21 mouse cellular contexts compared by ENCODE assay signal in the genomic region with DNA sequence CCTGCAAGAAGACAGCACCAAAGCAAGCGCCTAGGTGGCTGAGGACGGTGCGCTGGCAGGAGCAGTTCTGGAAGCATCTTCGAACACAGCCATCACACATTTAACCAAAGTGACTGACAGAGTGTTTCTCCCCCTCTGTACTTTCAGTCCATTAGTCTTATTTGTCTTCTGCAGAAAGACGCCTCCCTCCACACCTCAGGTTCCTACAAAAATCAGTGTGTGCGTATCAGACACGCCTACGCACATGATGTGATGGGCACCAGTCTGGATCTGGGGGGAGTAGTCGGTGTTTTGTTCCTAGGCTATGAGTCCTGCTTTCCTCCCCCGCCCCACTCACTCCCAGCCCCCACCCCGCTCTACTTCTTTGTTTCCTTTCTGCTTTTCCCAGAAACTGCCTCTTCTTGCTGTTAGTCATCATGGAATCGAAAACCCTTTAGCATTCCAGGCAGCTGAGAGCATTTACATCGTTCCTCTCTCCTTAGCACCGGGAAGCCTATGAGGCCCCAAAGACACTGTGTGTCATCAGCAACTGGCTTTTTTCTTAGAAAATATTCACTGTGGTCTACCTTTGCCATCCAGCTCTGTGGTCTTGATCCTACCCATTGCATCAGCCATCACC.
DNase-seq lines count a peak whose midpoint lies in the region; ATAC-seq and TF ChIP-seq lines count a peak whose summit lies in the region.
"Had no signal": no experiment of that assay in that cellular context is flagged by ENCODE, and none has a peak within 500 bp of the region (broad histone marks: within the 10 kb centered on the region; RNA-seq: fewer than 3 reads in every experiment).

No protein-coding gene starts in this region.

- no peak for ATAC-seq in midbrain, embryonic 13.5 days
- ATAC-seq in midbrain, embryonic 11.5 days (ENCODE audit: low FRiP score): no peak
- ATAC-seq: forebrain, embryonic 13.5 days; intestine, embryonic 15.5 days had no signal

- H3K9ac ChIP-seq in midbrain, embryonic 13.5 days (replicated peaks): no peak overlapping the region
- H3K9ac ChIP-seq in midbrain, embryonic 11.5 days (ENCODE audit: low read length): no peak overlapping the region
- H3K9ac ChIP-seq: embryonic facial prominence, embryonic 13.5 days; forebrain, embryonic 13.5 days; heart, embryonic 12.5 days; intestine, embryonic 15.5 days; limb, embryonic 12.5 days; liver, embryonic 15.5 days had no signal

- 81% methylated on average over 14 of the region's 14 CpGs for WGBS in midbrain, embryonic 13.5 days
- WGBS in midbrain, embryonic 11.5 days: 91% methylated on average over 14 of the region's 14 CpGs
- WGBS in olfactory bulb, adult 2 months: 42% methylated on average over 14 of the region's 14 CpGs

- no peak for TF ChIP-seq CTCF in embryonic fibroblast, embryonic 13.5 days (IDR thresholded peaks at IDR 0.05; ENCODE audit: borderline replicate concordance, insufficient read depth, low read length)
- no peak for TF ChIP-seq CTCF in olfactory bulb, adult 2 months (IDR thresholded peaks at IDR 0.05; ENCODE audit: insufficient read depth, low read depth, low read length)

- no peaks in the 10 kb centered on the region for H3K27me3 ChIP-seq in midbrain, embryonic 13.5 days
- no peaks in the 10 kb centered on the region for H3K27me3 ChIP-seq in midbrain, embryonic 11.5 days (ENCODE audit: control insufficient read depth, insufficient read depth, low read length)
- H3K27me3 ChIP-seq: embryonic facial prominence, embryonic 13.5 days; forebrain, embryonic 13.5 days; heart, embryonic 12.5 days; intestine, embryonic 15.5 days; limb, embryonic 12.5 days; liver, embryonic 15.5 days had no signal

- H3K36me3 ChIP-seq in midbrain, embryonic 13.5 days: no peaks in the 10 kb centered on the region
- H3K36me3 ChIP-seq in midbrain, embryonic 11.5 days (ENCODE audit: control insufficient read depth, insufficient read depth, low read length): no peaks in the 10 kb centered on the region
- H3K36me3 ChIP-seq: embryonic facial prominence, embryonic 13.5 days; heart, embryonic 12.5 days; intestine, embryonic 15.5 days; limb, embryonic 12.5 days; liver, embryonic 15.5 days had no signal

- no peak overlapping the region for H3K4me3 ChIP-seq in midbrain, embryonic 13.5 days (replicated peaks)
- H3K4me3 ChIP-seq in midbrain, embryonic 11.5 days (ENCODE audit: low read depth, low read length): no peak overlapping the region
- H3K4me3 ChIP-seq in embryonic fibroblast, embryonic 13.5 days (ENCODE audit: insufficient read depth, low read length): no peak overlapping the region
- no peak overlapping the region for H3K4me3 ChIP-seq in olfactory bulb, adult 2 months (ENCODE audit: insufficient read depth, low read depth, low read length)
- H3K4me3 ChIP-seq: embryonic facial prominence, embryonic 13.5 days; forebrain, embryonic 13.5 days; heart, embryonic 12.5 days; intestine, embryonic 15.5 days; limb, embryonic 12.5 days; liver, embryonic 15.5 days had no signal

- TF ChIP-seq POLR2A in embryonic fibroblast, embryonic 13.5 days (IDR thresholded peaks at IDR 0.05; ENCODE audit: low read depth, low read length): no peak
- no peak for TF ChIP-seq POLR2A in olfactory bulb, adult 2 months (IDR thresholded peaks at IDR 0.05; ENCODE audit: insufficient read depth, low read depth, low read length)

- peaks cover 17% of the 10 kb centered on the region for H3K4me1 ChIP-seq in midbrain, embryonic 13.5 days (replicated peaks)
- H3K4me1 ChIP-seq in midbrain, embryonic 11.5 days (ENCODE audit: control insufficient read depth, insufficient read depth, low read length): no peaks in the 10 kb centered on the region
- H3K4me1 ChIP-seq in embryonic fibroblast, embryonic 13.5 days (ENCODE audit: control insufficient read depth, insufficient read depth, low read length): peaks cover 11% of the 10 kb centered on the region
- H3K4me1 ChIP-seq in olfactory bulb, adult 2 months (ENCODE audit: control insufficient read depth, insufficient read depth, low read length): peaks cover 7% of the 10 kb centered on the region
- H3K4me1 ChIP-seq: heart, embryonic 12.5 days; intestine, embryonic 15.5 days; limb, embryonic 12.5 days; liver, embryonic 15.5 days had no signal

- H3K4me2 ChIP-seq in midbrain, embryonic 13.5 days (replicated peaks): no peak overlapping the region
- H3K4me2 ChIP-seq in midbrain, embryonic 11.5 days: no peak overlapping the region
- H3K4me2 ChIP-seq: embryonic facial prominence, embryonic 13.5 days; forebrain, embryonic 13.5 days; heart, embryonic 12.5 days; intestine, embryonic 15.5 days; limb, embryonic 12.5 days; liver, embryonic 15.5 days had no signal

- peak overlapping the region; percentile 21; the same call in 1 of the 2 replicates for H3K27ac ChIP-seq in midbrain, embryonic 13.5 days
- H3K27ac ChIP-seq in midbrain, embryonic 11.5 days (ENCODE audit: low read depth, low read length): no peak overlapping the region
- H3K27ac ChIP-seq in embryonic fibroblast, embryonic 13.5 days (ENCODE audit: insufficient read depth, low read length): peak overlapping the region; percentile 94
- peak overlapping the region; percentile 74 for H3K27ac ChIP-seq in olfactory bulb, adult 2 months (ENCODE audit: insufficient read depth, low read depth, low read length)
- H3K27ac ChIP-seq: embryonic facial prominence, embryonic 13.5 days; forebrain, embryonic 13.5 days; intestine, embryonic 15.5 days; limb, embryonic 12.5 days; liver, embryonic 15.5 days had no signal

- no peaks in the 10 kb centered on the region for H3K9me3 ChIP-seq in midbrain, embryonic 13.5 days
- H3K9me3 ChIP-seq in midbrain, embryonic 11.5 days (ENCODE audit: control insufficient read depth, low read length): no peaks in the 10 kb centered on the region
- H3K9me3 ChIP-seq: embryonic facial prominence, embryonic 13.5 days; forebrain, embryonic 13.5 days; heart, embryonic 12.5 days; intestine, embryonic 15.5 days; limb, embryonic 12.5 days; liver, embryonic 15.5 days had no signal

- DNase-seq in frontal cortex, postnatal 36 days (ENCODE audit: low spot score in 2 of 2): peak; percentile 42 to 52
- DNase-seq in frontal cortex, postnatal 10 days (ENCODE audit: low spot score in 2 of 2): no peak
- no peak for DNase-seq in midbrain, embryonic 11.5 days (ENCODE audit: low spot score, missing footprints)
- DNase-seq in lung, postnatal 36 days: no peak
- DNase-seq in spleen, postnatal 4 days (ENCODE audit: low spot score in 2 of 2): no peak
- DNase-seq: adrenal gland, postnatal 25 days; cerebellum, postnatal 36 days; gastrocnemius, postnatal 25 days; heart, postnatal 4 days; kidney, postnatal 10 days; lung, postnatal 4 days; thymus, postnatal 4 days had no signal

Comparison
In these comparisons a context has a peak if more than half of its experiments do, and no peak if none do; other contexts are left out.
1. DNase-seq: peak in frontal cortex, postnatal 36 days (2 of 2); none in frontal cortex, postnatal 10 days (0 of 2), midbrain, embryonic 11.5 days (single experiment), lung, postnatal 36 days (single experiment) and spleen, postnatal 4 days (0 of 2).